Mouse (Mus musculus) stomach, embryonic 14.5 days (tissue): ENCODE data around the gene Coro1b. TPM values are rescaled to one million over a fixed set of nuclear protein-coding genes. Genes with fewer than 3 reads are reported as not detected.

ENCODE experiments used
- ATAC-seq: fragments of 200-750 bp; cut with Nextera tagmentation; 2 replicates; pipeline ENCODE4 v1.8.0; 2017; ENCODE audit warnings: low read depth, moderate TSS enrichment; ENCODE audit not compliant: insufficient number of reproducible peaks, insufficient read depth, low FRiP score
- H3K27ac ChIP-seq: fragments of 300-500 bp; sonication (generic); 2 replicates; pipeline ENCODE4 v1.5.1; 2014; ENCODE audit warnings: mild to moderate bottlenecking, low read length, moderate library complexity, mixed read lengths
- H3K27me3 ChIP-seq: fragments of 300-500 bp; sonication (generic); 2 replicates; pipeline ENCODE4 v1.6.1; 2014; ENCODE audit warnings: low read length, control low read depth, mixed read lengths; ENCODE audit not compliant: control insufficient read depth, insufficient read depth
- H3K36me3 ChIP-seq: fragments of 300-500 bp; sonication (generic); 2 replicates; pipeline ENCODE4 v1.6.1; 2014; ENCODE audit warnings: mild to moderate bottlenecking, control low read depth, low read length, moderate library complexity, mixed read lengths; ENCODE audit not compliant: control insufficient read depth, insufficient read depth
- H3K4me1 ChIP-seq: fragments of 300-500 bp; sonication (generic); 2 replicates; pipeline ENCODE4 v1.6.1; 2014; ENCODE audit warnings: low read length, control low read depth, mixed read lengths; ENCODE audit not compliant: control insufficient read depth, insufficient read depth
- H3K4me2 ChIP-seq: fragments of 300-500 bp; sonication (generic); replicated peaks from 2 replicates; pipeline ENCODE4 v1.6.1; 2014; ENCODE audit warnings: low read depth, low read length, control low read depth
- H3K4me3 ChIP-seq: fragments of 300-500 bp; sonication (generic); 2 replicates; pipeline ENCODE4 v1.5.1; 2014; ENCODE audit warnings: low read depth, low read length, control low read depth
- H3K9ac ChIP-seq: fragments of 300-500 bp; sonication (generic); replicated peaks from 2 replicates; pipeline ENCODE4 v1.6.1; 2014; ENCODE audit warnings: low read depth, mild to moderate bottlenecking, control low read depth, low read length, moderate library complexity, mixed read lengths
- H3K9me3 ChIP-seq: fragments of 300-500 bp; sonication (generic); 2 replicates; pipeline ENCODE4 v1.6.1; 2016; ENCODE audit warnings: low read depth, low read length, control low read depth; ENCODE audit not compliant: control insufficient read depth
- WGBS: fragments of 180-500 bp; shearing (Covaris S2); extraction: QIAGEN DNeasy Blood & Tissue Kit; methylation state at CpG from one replicate; pipeline ENCODE4 v1.1.7; 2014; 5-methylcytosine and 5-hydroxymethylcytosine counted together
- polyA plus RNA-seq: library from polyadenylated mRNA; unstranded; fragments of >200 nt; fragmentation: Nextera tagmentation; extraction: Ambion mirVana; gene quantifications from 2 replicates; pipeline ENCODE4 v1.2.1, GENCODE M21; 2014

Gene Coro1b
- polyA plus RNA-seq, 1 experiment from 2014 or later, result 149 TPM

GRCm38 (mm10) chr19:4191528-4192250 lies 43.3 kb downstream of the Coro1b start, which contains the start of gene Ppp1ca:
Ppp1ca (plus strand) TSS chr19:4192065.
- Histone ChIP-seq H3K27me3 (no peaks in the 10 kb centered on the region), H3K4me2 (peak within 1 kb of the TSS; percentile 97), H3K4me3 (peak within 1 kb of the TSS; percentile 98), H3K9ac (peak within 1 kb of the TSS; percentile 92), H3K27ac (peak within 1 kb of the TSS; percentile 96), H3K36me3 (peaks cover 37% of the 10 kb centered on the region), H3K9me3 (no peaks in the 10 kb centered on the region), H3K4me1 (peaks cover 21% of the 10 kb centered on the region)
- whole genome bisulfite sequencing, result 4% methylated on average over 44 of the region's 47 CpGs
- ATAC-seq, result peak; percentile 94

- peak overlapping the region; percentile 97 for H3K4me2 ChIP-seq
- H3K9ac ChIP-seq, result peak overlapping the region; percentile 92
- H3K36me3 ChIP-seq, result peaks cover 44% of the 10 kb centered on the region
- WGBS, result under 1% methylated on average over 52 of the region's 52 CpGs
- peak overlapping the region; percentile 96 for H3K27ac ChIP-seq
- peaks cover 23% of the 10 kb centered on the region for H3K4me1 ChIP-seq
- no peaks in the 10 kb centered on the region for H3K27me3 ChIP-seq
- peak overlapping the region; percentile 98 for H3K4me3 ChIP-seq
- ATAC-seq, result peak; percentile 39; the same call in 1 of the 2 replicates
- H3K9me3 ChIP-seq, result no peaks in the 10 kb centered on the region
These were observed 44.0 kb downstream of the Coro1b start for GRCm38 (mm10) chr19:4192251-4192985.

- Histone ChIP-seq H3K4me2 (peak overlapping the region; percentile 97), H3K9ac (peak overlapping the region; percentile 92), H3K4me1 (peaks cover 23% of the 10 kb centered on the region), H3K36me3 (peaks cover 46% of the 10 kb centered on the region), H3K27ac (no peak overlapping the region), H3K9me3 (no peaks in the 10 kb centered on the region), H3K4me3 (peak overlapping the region; percentile 98), H3K27me3 (no peaks in the 10 kb centered on the region)
- no peak for ATAC-seq
- 47% methylated on average over 6 of the region's 6 CpGs for WGBS
These were observed 44.7 kb downstream of the Coro1b start for GRCm38 (mm10) chr19:4193129-4193528.

GRCm38 (mm10) chr19:4194021-4194724 lies 45.8 kb downstream of the Coro1b start:
- Histone ChIP-seq H3K4me2 (no peak overlapping the region), H3K4me3 (no peak overlapping the region), H3K27me3 (no peaks in the 10 kb centered on the region), H3K36me3 (peaks cover 54% of the 10 kb centered on the region), H3K9me3 (no peaks in the 10 kb centered on the region), H3K9ac (no peak overlapping the region), H3K4me1 (peaks cover 23% of the 10 kb centered on the region), H3K27ac (no peak overlapping the region)
- no peak for ATAC-seq
- 81% methylated on average over 8 of the region's 8 CpGs for WGBS

GRCm38 (mm10) chr19:4194776-4195650 lies 46.6 kb downstream of the Coro1b start:
- Histone ChIP-seq H3K4me2 (no peak overlapping the region), H3K27me3 (no peaks in the 10 kb centered on the region), H3K9ac (no peak overlapping the region), H3K4me3 (no peak overlapping the region), H3K27ac (no peak overlapping the region), H3K9me3 (no peaks in the 10 kb centered on the region), H3K36me3 (peaks cover 61% of the 10 kb centered on the region), H3K4me1 (peaks cover 23% of the 10 kb centered on the region)
- ATAC-seq, result no peak
- 73% methylated on average over 12 of the region's 12 CpGs for WGBS

GRCm38 (mm10) chr19:4196048-4196447 lies 47.6 kb downstream of the Coro1b start:
- no peak for ATAC-seq
- no peak overlapping the region for H3K27ac ChIP-seq
- H3K4me2 ChIP-seq, result no peak overlapping the region
- H3K4me1 ChIP-seq, result peaks cover 31% of the 10 kb centered on the region
- H3K9me3 ChIP-seq, result no peaks in the 10 kb centered on the region
- 54% methylated on average over 2 of the region's 2 CpGs for WGBS
- no peak overlapping the region for H3K4me3 ChIP-seq
- no peak overlapping the region for H3K9ac ChIP-seq
- H3K27me3 ChIP-seq, result no peaks in the 10 kb centered on the region
- H3K36me3 ChIP-seq, result peaks cover 65% of the 10 kb centered on the region

- Histone ChIP-seq H3K4me3 (no peak overlapping the region), H3K27ac (no peak overlapping the region), H3K9ac (no peak overlapping the region), H3K4me2 (no peak overlapping the region), H3K9me3 (no peaks in the 10 kb centered on the region), H3K27me3 (no peaks in the 10 kb centered on the region), H3K4me1 (peaks cover 31% of the 10 kb centered on the region), H3K36me3 (peaks cover 65% of the 10 kb centered on the region)
- ATAC-seq, result no peak
- WGBS, result 44% methylated on average over 5 of the region's 5 CpGs
These were observed 48.1 kb downstream of the Coro1b start for GRCm38 (mm10) chr19:4196548-4196947.
